Mouse (Mus musculus) testis, adult 2 months (tissue): ENCODE results near the gene Uqcrc1.

ENCODE experiments used
- CTCF ChIP-seq: fragments of 200-500 bp; IDR thresholded peaks from 2 replicates; pipeline ENCODE4 v1.5.1; 2012; ENCODE audit warnings: low read depth, mild to moderate bottlenecking, inconsistent platforms, low read length, moderate library complexity; ENCODE audit not compliant: control insufficient read depth, insufficient read depth, insufficient replicate concordance
- POLR2A ChIP-seq: fragments of 200-500 bp; IDR thresholded peaks from 2 replicates; pipeline ENCODE4 v1.6.1; 2012; ENCODE audit warnings: low read depth, mild to moderate bottlenecking, inconsistent platforms, low read length, moderate library complexity; ENCODE audit not compliant: control insufficient read depth

GRCm38 (mm10) chr9:108976483-108976882 lies 40.0 kb downstream of the Uqcrc1 start:
- TF ChIP-seq POLR2A, result no peak
- no peak for TF ChIP-seq CTCF
